Mouse (Mus musculus) megakaryocyte, embryonic 14.5 days (primary cell): ENCODE results near the gene Meis1. TPM values are rescaled to one million over a fixed set of nuclear protein-coding genes. Genes with fewer than 3 reads are reported as not detected.

Experiments used
- H3K27me3 ChIP-seq: replicated peaks from 2 replicates; pipeline ENCODE3; 2012; ENCODE audit warnings: inconsistent platforms
- H3K36me3 ChIP-seq: replicated peaks from 2 replicates; pipeline ENCODE3; 2012; ENCODE audit warnings: low read length, inconsistent platforms, mixed read lengths
- H3K4me1 ChIP-seq: 2 replicates; pipeline ENCODE4 v1.6.1; 2012; ENCODE audit warnings: inconsistent platforms
- H3K4me3 ChIP-seq: replicated peaks from 2 replicates; pipeline ENCODE3; 2012; ENCODE audit warnings: moderate library complexity, mild to moderate bottlenecking, inconsistent platforms
- H3K9me3 ChIP-seq: 2 replicates; pipeline ENCODE4 v1.6.1; 2012; ENCODE audit warnings: inconsistent platforms
- FLI1 ChIP-seq: IDR thresholded peaks from 2 replicates; pipeline ENCODE4 v1.6.1; 2012; ENCODE audit warnings: low read length, inconsistent platforms, mixed read lengths
- GATA1 ChIP-seq: IDR thresholded peaks from 3 replicates; pipeline ENCODE4 v1.6.1; 2012; ENCODE audit warnings: mixed read lengths, low read length, inconsistent platforms, borderline replicate concordance
- polyA plus RNA-seq: library from polyadenylated mRNA; stranded (reverse); fragments of >175 nt; gene quantifications from 2 replicates; pipeline ENCODE4 v1.2.3, GENCODE M21; 2012; ENCODE audit warnings: low replicate concordance; ENCODE audit not compliant: insufficient read depth

Gene Meis1
- polyA plus RNA-seq, 1 experiment: 121 TPM

- Histone ChIP-seq H3K4me1 (peaks cover 32% of the 10 kb centered on the region), H3K9me3 (no peaks in the 10 kb centered on the region), H3K4me3 (peak overlapping the region; percentile 93), H3K36me3 (peaks cover 2% of the 10 kb centered on the region), H3K27me3 (peaks cover 2% of the 10 kb centered on the region)
- TF ChIP-seq GATA1: no peak
- no peak for TF ChIP-seq FLI1
Measured at GRCm38 (mm10) chr11:19020951-19021710, 2.3 kb upstream of the Meis1 start.

- no peaks in the 10 kb centered on the region for H3K27me3 ChIP-seq
Measured at GRCm38 (mm10) chr11:19020371-19020824, 1.6 kb upstream of the Meis1 start.

GRCm38 (mm10) chr11:19019204-19020171, 703 bp upstream of the Meis1 start:
- Histone ChIP-seq H3K36me3 (peaks cover 18% of the 10 kb centered on the region), H3K27me3 (no peaks in the 10 kb centered on the region), H3K4me3 (peak overlapping the region; percentile 93), H3K4me1 (peaks cover 30% of the 10 kb centered on the region), H3K9me3 (no peaks in the 10 kb centered on the region)
- TF ChIP-seq GATA1: no peak
- TF ChIP-seq FLI1: no peak

More at GRCm38 (mm10) chr11:19020371-19020824, 1.6 kb upstream of the Meis1 start:
- peaks cover 30% of the 10 kb centered on the region for H3K4me1 ChIP-seq
- TF ChIP-seq FLI1 (no peak), GATA1 (no peak)
- no peaks in the 10 kb centered on the region for H3K9me3 ChIP-seq
- H3K4me3 ChIP-seq: peak overlapping the region; percentile 93
- H3K36me3 ChIP-seq: peaks cover 10% of the 10 kb centered on the region

- Histone ChIP-seq H3K4me3 (peak overlapping the region; percentile 93), H3K36me3 (peaks cover 35% of the 10 kb centered on the region), H3K4me1 (peaks cover 31% of the 10 kb centered on the region), H3K9me3 (no peaks in the 10 kb centered on the region), H3K27me3 (no peaks in the 10 kb centered on the region)
- TF ChIP-seq GATA1: no peak
- no peak for TF ChIP-seq FLI1
Measured at GRCm38 (mm10) chr11:19017719-19018413, 919 bp downstream of the Meis1 start.

- TF ChIP-seq FLI1 (no peak), GATA1 (no peak)
- Histone ChIP-seq H3K36me3 (peaks cover 40% of the 10 kb centered on the region), H3K9me3 (no peaks in the 10 kb centered on the region), H3K4me3 (peak overlapping the region; percentile 93), H3K4me1 (peaks cover 32% of the 10 kb centered on the region), H3K27me3 (no peaks in the 10 kb centered on the region)
Measured at GRCm38 (mm10) chr11:19017262-19017661, 1.5 kb downstream of the Meis1 start.

GRCm38 (mm10) chr11:19016481-19017220, 2.1 kb downstream of the Meis1 start:
- H3K4me3 ChIP-seq: peak overlapping the region; percentile 93

GRCm38 (mm10) chr11:19015731-19016461, 2.9 kb downstream of the Meis1 start:
- TF ChIP-seq FLI1: no peak
- TF ChIP-seq GATA1: no peak
- Histone ChIP-seq H3K27me3 (no peaks in the 10 kb centered on the region), H3K9me3 (no peaks in the 10 kb centered on the region), H3K36me3 (peaks cover 52% of the 10 kb centered on the region), H3K4me3 (peak overlapping the region; percentile 93), H3K4me1 (peaks cover 36% of the 10 kb centered on the region)

More at GRCm38 (mm10) chr11:19016481-19017220, 2.1 kb downstream of the Meis1 start:
- peaks cover 45% of the 10 kb centered on the region for H3K36me3 ChIP-seq
- H3K4me1 ChIP-seq: peaks cover 36% of the 10 kb centered on the region
- no peak for TF ChIP-seq GATA1
- TF ChIP-seq FLI1: no peak
- no peaks in the 10 kb centered on the region for H3K9me3 ChIP-seq
- no peaks in the 10 kb centered on the region for H3K27me3 ChIP-seq

GRCm38 (mm10) chr11:19015381-19015730, 3.4 kb downstream of the Meis1 start:
- TF ChIP-seq FLI1 (no peak), GATA1 (no peak)
- H3K4me3 ChIP-seq: peak overlapping the region; percentile 93
- H3K27me3 ChIP-seq: no peaks in the 10 kb centered on the region
- peaks cover 57% of the 10 kb centered on the region for H3K36me3 ChIP-seq
- peaks cover 35% of the 10 kb centered on the region for H3K4me1 ChIP-seq
- no peaks in the 10 kb centered on the region for H3K9me3 ChIP-seq
